Mouse (Mus musculus) neural tube, embryonic 14.5 days (tissue): ENCODE measurements around the gene Abtb2. TPM values are rescaled to one million over a fixed set of nuclear protein-coding genes. Genes with fewer than 3 reads are reported as not detected.
A peak's percentile ranks its signal among the peaks of the same experiment; 100 is the strongest.

Experiments
- ATAC-seq: fragments of 200-750 bp; cut with Nextera tagmentation; 2 replicates; pipeline ENCODE4 v1.8.0; 2017; ENCODE audit warnings: low read depth, mild to moderate bottlenecking, moderate TSS enrichment, moderate library complexity
- H3K27ac ChIP-seq: fragments of 300-500 bp; sonication (generic); 2 replicates; pipeline ENCODE4 v1.5.1; 2014; ENCODE audit warnings: low read depth, mild to moderate bottlenecking, control low read depth, low read length, moderate library complexity, mixed read lengths
- H3K27me3 ChIP-seq: fragments of 300-500 bp; sonication (generic); 2 replicates; pipeline ENCODE4 v1.6.1; 2014; ENCODE audit warnings: low read length; ENCODE audit not compliant: control insufficient read depth, insufficient read depth
- H3K36me3 ChIP-seq: fragments of 300-500 bp; sonication (generic); 2 replicates; pipeline ENCODE4 v1.6.1; 2014; ENCODE audit warnings: low read length, mixed read lengths; ENCODE audit not compliant: control insufficient read depth, insufficient read depth
- H3K4me1 ChIP-seq: fragments of 300-500 bp; sonication (generic); 2 replicates; pipeline ENCODE4 v1.6.1; 2014; ENCODE audit warnings: low read length; ENCODE audit not compliant: control insufficient read depth, insufficient read depth
- H3K4me2 ChIP-seq: fragments of 300-500 bp; sonication (generic); 2 replicates; pipeline ENCODE4 v1.6.1; 2014; ENCODE audit warnings: mild to moderate bottlenecking, low read depth, low read length, control low read depth
- H3K4me3 ChIP-seq: fragments of 300-500 bp; sonication (generic); 2 replicates; pipeline ENCODE4 v1.5.1; 2014; ENCODE audit warnings: low read depth, low read length, control low read depth, mixed read lengths
- H3K9ac ChIP-seq: fragments of 300-500 bp; sonication (generic); replicated peaks from 2 replicates; pipeline ENCODE4 v1.6.1; 2014; ENCODE audit warnings: low read depth, mild to moderate bottlenecking, control low read depth, low read length, mixed read lengths
- H3K9me3 ChIP-seq: fragments of 300-500 bp; sonication (generic); 2 replicates; pipeline ENCODE4 v1.6.1; 2016; ENCODE audit warnings: low read length; ENCODE audit not compliant: control insufficient read depth
- WGBS: fragments of 180-500 bp; shearing (Covaris S2); extraction: QIAGEN DNeasy Blood & Tissue Kit; methylation state at CpG from one replicate; pipeline ENCODE4 v1.1.7; 2014; 5-methylcytosine and 5-hydroxymethylcytosine counted together
- polyA plus RNA-seq: library from polyadenylated mRNA; unstranded; fragments of >200 nt; fragmentation: Nextera tagmentation; extraction: Ambion mirVana; gene quantifications from 2 replicates; pipeline ENCODE4 v1.2.1, GENCODE M21; 2014

Gene Abtb2
- polyA plus RNA-seq, 1 experiment from 2014 or later = 7.8 TPM

DNA sequence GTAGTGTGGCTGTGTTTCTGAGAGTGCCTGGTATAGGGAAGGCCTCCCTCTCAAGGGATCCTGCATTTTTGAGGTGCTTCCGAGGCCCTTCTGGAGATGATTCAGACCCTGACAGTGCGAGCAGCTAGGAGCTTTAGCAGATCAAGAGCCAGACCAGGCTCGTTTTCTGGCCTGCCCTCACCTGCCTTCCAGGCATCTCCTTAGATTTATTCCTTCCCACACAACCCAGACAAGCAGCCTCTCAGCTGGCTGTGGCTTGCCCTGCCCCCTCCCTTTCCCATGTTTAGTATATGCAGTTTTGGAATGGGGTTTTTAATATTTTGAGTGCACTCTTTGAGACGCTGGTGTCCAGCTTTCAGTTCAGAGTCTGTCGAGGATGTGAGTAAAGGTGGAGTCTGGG lies 124.7 kb downstream of the Abtb2 start:
- Histone ChIP-seq H3K4me2 (no peak overlapping the region), H3K36me3 (no peaks in the 10 kb centered on the region), H3K9ac (no peak overlapping the region), H3K27ac (no peak overlapping the region), H3K9me3 (no peaks in the 10 kb centered on the region), H3K27me3 (no peaks in the 10 kb centered on the region), H3K4me1 (no peaks in the 10 kb centered on the region), H3K4me3 (no peak overlapping the region)
- ATAC-seq = peak; percentile 44; the same call in 1 of the 2 replicates
- 46% methylated on average over 5 of the region's 5 CpGs for WGBS

DNA sequence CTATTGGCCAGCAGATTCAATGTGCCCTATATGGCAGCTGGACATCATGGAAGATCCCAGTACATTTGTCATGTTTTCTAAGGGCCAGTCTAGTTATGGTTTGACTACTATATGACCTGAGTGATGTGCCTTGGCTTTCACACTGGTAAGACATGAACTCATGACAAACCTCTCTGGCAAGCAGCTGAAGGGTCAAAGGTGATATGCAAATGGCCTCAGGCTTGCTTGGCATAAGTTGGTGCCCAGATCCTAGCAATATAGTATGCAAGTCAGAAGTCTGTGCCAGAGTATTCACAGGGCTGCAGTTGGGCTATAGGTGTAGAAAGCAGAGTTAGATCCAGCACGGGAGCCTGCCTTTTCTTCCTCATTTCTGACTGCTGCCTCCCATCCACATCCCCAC lies 125.2 kb downstream of the Abtb2 start:
- Histone ChIP-seq H3K4me3 (no peak overlapping the region), H3K9ac (no peak overlapping the region), H3K27me3 (no peaks in the 10 kb centered on the region), H3K4me1 (no peaks in the 10 kb centered on the region), H3K27ac (no peak overlapping the region), H3K36me3 (no peaks in the 10 kb centered on the region), H3K4me2 (no peak overlapping the region), H3K9me3 (no peaks in the 10 kb centered on the region)
- no peak for ATAC-seq
- WGBS = 89% methylated on average over 1 of the region's 1 CpGs

DNA sequence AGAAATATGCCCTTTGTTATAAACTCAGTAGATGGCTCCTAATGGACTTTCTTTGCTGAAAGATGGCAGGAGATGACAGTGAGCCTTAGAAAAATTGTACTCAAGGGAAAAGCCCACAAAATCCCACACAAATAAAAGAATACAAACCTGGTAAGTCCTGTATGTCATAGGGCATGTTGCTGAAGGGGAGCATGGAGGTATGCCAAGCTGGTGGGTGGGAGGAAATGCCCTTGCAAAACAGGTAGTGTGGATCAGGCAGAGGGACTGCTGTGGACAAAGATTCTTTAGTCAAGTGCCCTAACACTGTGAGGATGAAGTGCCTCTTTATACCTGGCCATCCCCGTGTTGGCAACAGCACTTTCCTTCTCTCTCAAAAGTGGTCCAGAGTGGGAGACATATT lies 126.7 kb downstream of the Abtb2 start:
- no peaks in the 10 kb centered on the region for H3K36me3 ChIP-seq
- no peak overlapping the region for H3K27ac ChIP-seq
- H3K4me3 ChIP-seq = no peak overlapping the region
- no peak overlapping the region for H3K4me2 ChIP-seq
- H3K9ac ChIP-seq = no peak overlapping the region
- WGBS = 83% methylated on average over 1 of the region's 1 CpGs
- ATAC-seq = no peak
- H3K9me3 ChIP-seq = no peaks in the 10 kb centered on the region
- H3K4me1 ChIP-seq = no peaks in the 10 kb centered on the region
- H3K27me3 ChIP-seq = no peaks in the 10 kb centered on the region

DNA sequence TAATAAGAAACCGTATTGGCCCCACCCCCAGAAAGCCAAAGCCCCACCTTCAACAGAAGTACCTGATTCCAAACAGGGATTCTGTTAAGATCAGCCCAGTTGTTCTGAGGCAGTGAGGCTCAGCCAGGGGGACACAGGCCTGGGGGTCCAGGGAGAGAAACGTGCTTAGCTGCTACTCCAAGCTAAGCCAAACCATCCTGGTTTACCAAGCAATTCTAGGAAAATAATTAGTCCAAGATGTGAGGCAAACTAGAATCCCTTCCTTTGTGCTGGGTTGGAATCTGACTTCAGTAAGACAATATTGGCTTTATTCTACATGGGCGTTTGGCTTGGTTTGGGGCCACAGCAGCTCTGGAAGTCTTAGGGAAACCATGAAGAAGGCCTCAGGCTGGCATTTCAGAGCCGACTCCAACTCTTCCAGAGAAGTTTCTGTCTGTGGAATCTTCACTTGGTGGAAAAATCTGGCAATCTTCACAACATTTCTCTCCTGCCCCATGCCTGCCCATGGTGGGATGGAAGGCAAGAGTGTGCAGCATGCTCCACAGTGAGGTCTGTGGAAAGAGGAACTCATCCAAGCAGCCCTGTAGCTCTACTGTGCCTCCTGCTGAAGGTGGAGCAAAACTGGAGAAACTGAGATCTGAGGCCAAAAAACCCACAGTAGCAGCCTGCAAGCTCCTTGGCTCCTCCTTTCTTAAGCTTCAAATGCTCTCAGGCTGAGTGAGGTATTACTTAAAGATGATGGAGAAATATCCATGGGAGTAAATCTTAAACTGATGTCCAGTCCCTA lies 128.9 kb downstream of the Abtb2 start:
- no peak overlapping the region for H3K4me3 ChIP-seq
- WGBS = 79% methylated on average over 4 of the region's 4 CpGs
- ATAC-seq = no peak
- H3K9ac ChIP-seq = no peak overlapping the region
- no peak overlapping the region for H3K4me2 ChIP-seq
- no peaks in the 10 kb centered on the region for H3K27me3 ChIP-seq
- no peaks in the 10 kb centered on the region for H3K9me3 ChIP-seq
- no peaks in the 10 kb centered on the region for H3K36me3 ChIP-seq
- H3K27ac ChIP-seq = no peak overlapping the region
- no peaks in the 10 kb centered on the region for H3K4me1 ChIP-seq

DNA sequence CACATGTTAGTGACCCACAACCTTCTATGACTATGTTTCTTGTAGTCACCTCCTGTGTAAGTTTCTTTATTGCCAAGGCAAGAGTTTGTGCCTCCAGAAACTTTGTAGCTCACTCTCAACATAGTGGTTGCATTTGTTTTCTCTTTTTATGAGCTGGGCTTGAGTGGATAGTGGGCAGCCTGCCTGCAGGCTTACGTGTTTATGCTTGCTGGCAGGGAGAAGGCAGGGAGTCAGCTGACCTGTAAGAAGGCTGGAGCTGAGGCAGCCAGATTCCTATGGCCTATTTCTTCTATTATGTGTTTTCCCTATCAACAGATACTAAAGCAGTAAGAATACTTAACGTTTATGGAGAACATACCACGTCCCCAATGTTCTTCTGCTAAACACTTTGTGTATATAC lies 130.1 kb downstream of the Abtb2 start:
- no peak for ATAC-seq
- H3K27me3 ChIP-seq = no peaks in the 10 kb centered on the region
- no peaks in the 10 kb centered on the region for H3K36me3 ChIP-seq
- H3K4me2 ChIP-seq = no peak overlapping the region
- H3K27ac ChIP-seq = no peak overlapping the region
- H3K4me1 ChIP-seq = no peaks in the 10 kb centered on the region
- no peaks in the 10 kb centered on the region for H3K9me3 ChIP-seq
- WGBS = 66% methylated on average over 3 of the region's 3 CpGs
- no peak overlapping the region for H3K4me3 ChIP-seq
- no peak overlapping the region for H3K9ac ChIP-seq

DNA sequence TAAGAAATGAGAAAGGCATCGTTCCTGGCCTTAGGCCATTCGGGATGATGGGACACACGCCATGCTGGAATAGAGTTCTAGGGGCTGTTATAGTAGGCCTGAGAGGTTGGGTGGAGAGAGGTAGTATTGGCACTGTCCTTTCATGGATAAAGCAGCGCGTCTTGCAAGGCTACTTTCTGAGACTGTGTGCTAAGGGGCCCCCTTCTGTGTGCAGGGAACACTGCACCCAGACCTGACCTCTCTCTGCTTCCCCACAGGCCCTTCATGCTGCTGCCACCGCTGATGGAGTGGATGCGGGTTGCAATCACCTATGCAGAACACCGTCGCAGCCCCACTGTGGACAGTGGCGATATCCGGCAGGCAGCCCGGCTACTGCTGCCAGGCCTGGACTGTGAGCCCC lies 134.4 kb downstream of the Abtb2 start:
- ATAC-seq = peak; percentile 30; the same call in 1 of the 2 replicates
- Histone ChIP-seq H3K4me2 (no peak overlapping the region), H3K36me3 (no peaks in the 10 kb centered on the region), H3K4me3 (no peak overlapping the region), H3K9me3 (no peaks in the 10 kb centered on the region), H3K27ac (no peak overlapping the region), H3K27me3 (no peaks in the 10 kb centered on the region), H3K4me1 (peaks cover 8% of the 10 kb centered on the region; the same call in 1 of the 2 replicates), H3K9ac (no peak overlapping the region)
- 80% methylated on average over 12 of the region's 12 CpGs for WGBS

DNA sequence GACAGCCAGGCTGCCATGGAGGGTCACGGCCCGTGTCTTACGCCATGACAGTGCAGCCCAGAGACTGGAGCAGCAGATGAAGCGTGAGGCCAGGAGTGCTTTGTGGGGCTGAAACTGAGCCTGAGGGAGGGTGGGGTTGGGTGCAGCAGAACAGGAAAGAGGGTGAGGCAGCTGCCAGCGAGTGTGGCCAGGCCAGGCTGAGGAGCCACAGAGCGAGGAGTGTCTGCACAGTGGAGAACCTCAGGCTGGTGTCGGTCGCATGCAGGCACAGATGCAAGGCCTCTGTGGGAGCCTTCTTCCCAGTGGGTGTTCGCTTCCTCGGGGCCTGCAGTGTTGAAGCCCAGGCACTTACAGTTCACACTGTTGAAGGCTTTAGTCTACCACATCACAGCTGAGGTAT lies 137.2 kb downstream of the Abtb2 start:
- peak overlapping the region; percentile 55 for H3K27ac ChIP-seq
- H3K27me3 ChIP-seq = no peaks in the 10 kb centered on the region
- 86% methylated on average over 10 of the region's 10 CpGs for WGBS
- no peak overlapping the region for H3K9ac ChIP-seq
- H3K4me2 ChIP-seq = no peak overlapping the region
- no peaks in the 10 kb centered on the region for H3K9me3 ChIP-seq
- H3K36me3 ChIP-seq = no peaks in the 10 kb centered on the region
- no peak for ATAC-seq
- H3K4me1 ChIP-seq = peaks cover 8% of the 10 kb centered on the region; the same call in 1 of the 2 replicates
- no peak overlapping the region for H3K4me3 ChIP-seq

DNA sequence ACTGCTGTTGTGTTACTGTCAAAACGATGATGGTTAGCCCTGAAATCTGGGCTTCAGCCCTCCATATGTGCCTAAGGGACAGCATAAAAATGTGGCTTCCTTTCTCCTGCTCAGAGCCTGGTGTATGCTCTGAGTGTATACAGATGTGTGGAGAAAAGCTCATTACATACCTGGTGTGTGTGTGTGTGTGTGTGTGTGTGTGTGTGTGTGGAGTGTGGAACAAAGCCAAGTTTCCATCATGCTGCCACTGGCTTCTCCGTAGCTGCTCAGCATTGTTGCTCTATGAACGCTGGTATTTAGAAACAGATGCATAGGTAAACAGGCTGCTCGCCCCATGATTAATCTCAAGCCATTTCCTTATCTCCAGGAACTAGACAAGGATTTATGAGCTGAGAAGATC lies 137.8 kb downstream of the Abtb2 start:
- peak overlapping the region; percentile 55 for H3K27ac ChIP-seq
- H3K36me3 ChIP-seq = no peaks in the 10 kb centered on the region
- peak; percentile 50; the same call in 1 of the 2 replicates for ATAC-seq
- no peak overlapping the region for H3K4me3 ChIP-seq
- peaks cover 8% of the 10 kb centered on the region; the same call in 1 of the 2 replicates for H3K4me1 ChIP-seq
- H3K9ac ChIP-seq = no peak overlapping the region
- H3K9me3 ChIP-seq = no peaks in the 10 kb centered on the region
- no peaks in the 10 kb centered on the region for H3K27me3 ChIP-seq
- no peak overlapping the region for H3K4me2 ChIP-seq
- WGBS = 49% methylated on average over 4 of the region's 4 CpGs

DNA sequence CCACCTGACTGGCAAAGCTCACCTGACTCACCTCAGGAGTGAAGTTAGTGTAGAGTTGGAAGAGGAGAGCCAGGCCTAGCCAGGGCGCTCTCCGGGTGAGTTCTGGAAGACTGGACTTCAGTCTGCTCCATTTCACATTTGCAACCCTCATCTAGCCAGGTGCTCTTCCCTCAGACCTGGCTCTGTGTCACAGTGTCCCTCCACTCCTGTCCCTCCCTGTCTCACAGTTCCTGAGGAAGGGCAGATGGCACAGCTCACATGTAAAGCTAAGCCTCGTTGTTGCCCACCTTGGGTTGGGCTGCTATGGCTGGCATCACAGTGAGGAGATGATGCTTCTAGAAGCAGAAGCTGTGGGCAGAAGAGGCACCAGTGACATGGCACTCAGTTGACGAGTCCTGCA lies 139.7 kb downstream of the Abtb2 start:
- ATAC-seq = peak; percentile 3; the same call in 1 of the 2 replicates
- Histone ChIP-seq H3K9ac (no peak overlapping the region), H3K4me3 (no peak overlapping the region), H3K27me3 (no peaks in the 10 kb centered on the region), H3K9me3 (no peaks in the 10 kb centered on the region), H3K4me1 (peaks cover 8% of the 10 kb centered on the region; the same call in 1 of the 2 replicates), H3K36me3 (no peaks in the 10 kb centered on the region), H3K27ac (no peak overlapping the region), H3K4me2 (no peak overlapping the region)
- 70% methylated on average over 4 of the region's 4 CpGs for WGBS
